Mouse (Mus musculus) kidney, adult 8-10 months (tissue): ENCODE data around the gene Ankrd60.

Experiments
- DNase-seq, 2 experiments: peaks; one replicate each; pipeline ENCODE4 v3.0.0; 2022

Gene Ankrd60

GRCm38 (mm10) chr2:173577669-173578557 is at the start of gene Ankrd60:
Gene Ankrd60, minus strand, starts transcription at chr2:173578365.
- no peak for DNase-seq

GRCm38 (mm10) chr2:173625786-173626185 is 47.6 kb upstream of the Ankrd60 start:
- no peak for DNase-seq

GRCm38 (mm10) chr2:173624667-173625066 is 46.5 kb upstream of the Ankrd60 start:
- no peak for DNase-seq

- DNase-seq = no peak
Observed at GRCm38 (mm10) chr2:173622173-173622601, 44.0 kb upstream of the Ankrd60 start.

- DNase-seq = no peak
Observed at GRCm38 (mm10) chr2:173620645-173621044, 42.5 kb upstream of the Ankrd60 start.

GRCm38 (mm10) chr2:173619132-173619531 is 41.0 kb upstream of the Ankrd60 start:
- DNase-seq = no peak

GRCm38 (mm10) chr2:173616156-173616555 is 38.0 kb upstream of the Ankrd60 start:
- DNase-seq = no peak

GRCm38 (mm10) chr2:173615378-173616081 is 37.4 kb upstream of the Ankrd60 start:
- no peak for DNase-seq

- DNase-seq = no peak
Observed at GRCm38 (mm10) chr2:173608020-173608958, 30.1 kb upstream of the Ankrd60 start.

- DNase-seq = no peak
Observed at GRCm38 (mm10) chr2:173606415-173606804, 28.2 kb upstream of the Ankrd60 start.

- DNase-seq = no peak
Observed at GRCm38 (mm10) chr2:173605713-173606414, 27.7 kb upstream of the Ankrd60 start.

GRCm38 (mm10) chr2:173601861-173602260 is 23.7 kb upstream of the Ankrd60 start:
- DNase-seq = no peak

- no peak for DNase-seq
Observed at GRCm38 (mm10) chr2:173595374-173595781, 17.2 kb upstream of the Ankrd60 start.

GRCm38 (mm10) chr2:173594313-173595063 is 16.3 kb upstream of the Ankrd60 start:
- no peak for DNase-seq

- DNase-seq = no peak
Observed at GRCm38 (mm10) chr2:173593841-173594240, 15.7 kb upstream of the Ankrd60 start.

- DNase-seq = no peak
Observed at GRCm38 (mm10) chr2:173592781-173593180, 14.6 kb upstream of the Ankrd60 start.

GRCm38 (mm10) chr2:173587411-173587810 is 9.2 kb upstream of the Ankrd60 start:
- DNase-seq = no peak

- peak; percentile 35 to 60 for DNase-seq
Observed at GRCm38 (mm10) chr2:173586118-173586968, 8.2 kb upstream of the Ankrd60 start.

GRCm38 (mm10) chr2:173585387-173586117 is 7.4 kb upstream of the Ankrd60 start:
- DNase-seq = no peak

GRCm38 (mm10) chr2:173584361-173584760 is 6.2 kb upstream of the Ankrd60 start:
- DNase-seq = no peak
